Mouse (Mus musculus) ES-Bruce4 (cell line): Measurements from ENCODE around the gene A26c2. TPM values are rescaled to one million over a fixed set of nuclear protein-coding genes. Genes with fewer than 3 reads are reported as not detected.

Experiments
- H3K27ac ChIP-seq: 2 replicates; pipeline ENCODE4 v1.5.1; 2012; ENCODE audit warnings: low read length, inconsistent platforms; ENCODE audit not compliant: insufficient read depth
- H3K27me3 ChIP-seq: 2 replicates; pipeline ENCODE4 v1.6.1; 2012; ENCODE audit warnings: mild to moderate bottlenecking, low read length, inconsistent platforms; ENCODE audit not compliant: control insufficient read depth, poor library complexity, insufficient read depth, severe bottlenecking
- H3K36me3 ChIP-seq: 2 replicates; pipeline ENCODE4 v1.6.1; 2012; ENCODE audit warnings: inconsistent platforms, mild to moderate bottlenecking, low read length, moderate library complexity; ENCODE audit not compliant: control insufficient read depth, poor library complexity, insufficient read depth, severe bottlenecking
- H3K4me1 ChIP-seq: one replicate; pipeline ENCODE4 v1.8.1; 2011; ENCODE audit warnings: low read length; ENCODE audit not compliant: control insufficient read depth, insufficient read depth
- H3K4me3 ChIP-seq: 2 replicates; pipeline ENCODE4 v1.5.1; 2011; ENCODE audit warnings: low read depth, mild to moderate bottlenecking, low read length
- H3K9ac ChIP-seq: 2 replicates; pipeline ENCODE4 v1.6.1; 2012; ENCODE audit warnings: low read depth, mild to moderate bottlenecking, inconsistent platforms; ENCODE audit not compliant: poor library complexity, severe bottlenecking
- H3K9me3 ChIP-seq: replicated peaks from 2 replicates; pipeline ENCODE4 v1.6.1; 2012; ENCODE audit warnings: mild to moderate bottlenecking, low read length, inconsistent platforms; ENCODE audit not compliant: control insufficient read depth, poor library complexity, insufficient read depth, severe bottlenecking
- CTCF ChIP-seq: IDR thresholded peaks from one replicate; pipeline ENCODE4 v1.8.1; 2011; ENCODE audit warnings: low read depth, low read length
- EP300 ChIP-seq: IDR thresholded peaks from 2 replicates; pipeline ENCODE4 v1.6.1; 2011; ENCODE audit warnings: low read depth, low read length; ENCODE audit not compliant: insufficient read depth
- POLR2A ChIP-seq: IDR thresholded peaks from one replicate; pipeline ENCODE4 v1.8.1; 2011; ENCODE audit warnings: low read length; ENCODE audit not compliant: insufficient read depth
- polyA plus RNA-seq: library from polyadenylated mRNA; stranded (reverse); fragments of >200 nt; gene quantifications from 2 replicates; pipeline ENCODE4 v1.2.4, GENCODE M21; 2011; ENCODE audit warnings: low read depth; ENCODE audit not compliant: missing spikeins, insufficient read depth, insufficient read length

The A26c2 gene
- polyA plus RNA-seq = not detected in 2 replicates

GRCm38 (mm10) chr7:62823573-62823972 is at the start of gene A26c2:
TSS of gene A26c2 (minus strand) at chr7:62823673.
- Histone ChIP-seq H3K27me3 (no peaks in the 10 kb centered on the region), H3K36me3 (no peaks in the 10 kb centered on the region), H3K9me3 (no peaks in the 10 kb centered on the region), H3K27ac (no peak within 1 kb of the TSS), H3K4me3 (no peak within 1 kb of the TSS), H3K4me1 (no peaks in the 10 kb centered on the region), H3K9ac (no peak within 1 kb of the TSS)
- TF ChIP-seq CTCF (no peak), POLR2A (no peak), EP300 (no peak)

- H3K4me3 ChIP-seq = no peak overlapping the region
- no peak overlapping the region for H3K9ac ChIP-seq
- H3K27me3 ChIP-seq = peaks cover 4% of the 10 kb centered on the region; the same call in 1 of the 2 replicates
- no peaks in the 10 kb centered on the region for H3K4me1 ChIP-seq
- TF ChIP-seq CTCF = no peak
- no peak for TF ChIP-seq POLR2A
- no peak for TF ChIP-seq EP300
- peaks cover 12% of the 10 kb centered on the region for H3K9me3 ChIP-seq
- H3K27ac ChIP-seq = no peak overlapping the region
- no peaks in the 10 kb centered on the region for H3K36me3 ChIP-seq
These were observed 28.0 kb upstream of the A26c2 start for GRCm38 (mm10) chr7:62851471-62851870.
